Mouse (Mus musculus): ENCODE results near the gene Sf3a3. TPM values are rescaled to one million over a fixed set of nuclear protein-coding genes. Genes with fewer than 3 reads are reported as not detected.
A peak's percentile ranks its signal among the peaks of the same experiment; 100 is the strongest.

Sf3a3 gene
- polyA plus RNA-seq, 1 experiment from 2014 or later: 49.4 TPM

MicroRNAs encoded within 50 kb of the gene (microRNA counts, 519-probe panel; counts per million panel counts)
- microRNA mmu-miR-697 (1,586 counts per million, percentile 15 among the panel's probes with 10 or more counts), microRNA mmu-miR-698 (60.7 counts per million)

Small RNA genes within 50 kb of the gene (microRNA-seq; reads per million reads assigned to microRNA genes)
- not detected for gene Gm24721
- gene Mir697: not detected
- gene Mir698: not detected

Other genes with a start within 250 kb of the Sf3a3 start
- not detected in 2 replicates for gene 3100002H09Rik, start 104.0 kb upstream of the Sf3a3 start, polyA plus RNA-seq (2015; fragmentation: Nextera tagmentation; extraction: Ambion mirVana)
- not detected in 2 replicates for gene Pou3f1, start 58.0 kb upstream of the Sf3a3 start, polyA plus RNA-seq (2015; fragmentation: Nextera tagmentation; extraction: Ambion mirVana)
- gene Utp11, start 21.2 kb upstream of the Sf3a3 start, polyA plus RNA-seq (2015; fragmentation: Nextera tagmentation; extraction: Ambion mirVana): 19.9 and 22.7 TPM in 2 replicates
- gene Fhl3, start 14.1 kb upstream of the Sf3a3 start, polyA plus RNA-seq (2015; fragmentation: Nextera tagmentation; extraction: Ambion mirVana): 2.5 TPM in 2 replicates
- 32.7 and 39.1 TPM in 2 replicates for gene Inpp5b, start 27.1 kb downstream of the Sf3a3 start, polyA plus RNA-seq (2015; fragmentation: Nextera tagmentation; extraction: Ambion mirVana)
- 8.5 and 10.1 TPM in 2 replicates for gene Mtf1, start 87.3 kb downstream of the Sf3a3 start, polyA plus RNA-seq (2015; fragmentation: Nextera tagmentation; extraction: Ambion mirVana)
- 10.6 and 12.5 TPM in 2 replicates for gene Yrdc, start 135.9 kb downstream of the Sf3a3 start, polyA plus RNA-seq (2015; fragmentation: Nextera tagmentation; extraction: Ambion mirVana)
- 8.3 and 11.1 TPM in 2 replicates for gene 1110065P20Rik, start 136.4 kb downstream of the Sf3a3 start, polyA plus RNA-seq (2015; fragmentation: Nextera tagmentation; extraction: Ambion mirVana)
- 0.02 TPM in 1 of 2 replicates, not detected in the other for gene Maneal, start 147.4 kb downstream of the Sf3a3 start, polyA plus RNA-seq (2015; fragmentation: Nextera tagmentation; extraction: Ambion mirVana)
- gene Epha10, start 166.1 kb downstream of the Sf3a3 start, polyA plus RNA-seq (2015; fragmentation: Nextera tagmentation; extraction: Ambion mirVana): 0.02 TPM in 1 of 2 replicates, not detected in the other
- gene 9930104L06Rik, start 222.3 kb downstream of the Sf3a3 start, polyA plus RNA-seq (2015; fragmentation: Nextera tagmentation; extraction: Ambion mirVana): 4.3 TPM in 2 replicates
- gene Cdca8, start 224.5 kb downstream of the Sf3a3 start, polyA plus RNA-seq (2015; fragmentation: Nextera tagmentation; extraction: Ambion mirVana): 112 and 118 TPM in 2 replicates